Mouse (Mus musculus) ES-E14 (cell line): ENCODE data around the gene Fuca1. TPM values are rescaled to one million over a fixed set of nuclear protein-coding genes. Genes with fewer than 3 reads are reported as not detected.

Source experiments
- DNase-seq: peaks from one replicate; pipeline ENCODE4 v3.0.0-alpha.2; 2013; ENCODE audit warnings: low read depth, low spot score
- H3K27ac ChIP-seq: 2 replicates; pipeline ENCODE4 v1.5.1; 2012; ENCODE audit warnings: low read depth, mild to moderate bottlenecking, low read length, moderate library complexity, mixed read lengths; ENCODE audit not compliant: poor library complexity, insufficient read depth, severe bottlenecking
- H3K36me3 ChIP-seq: 2 replicates; pipeline ENCODE4 v1.6.1; 2012; ENCODE audit warnings: mild to moderate bottlenecking, low read length, moderate library complexity, mixed read lengths; ENCODE audit not compliant: control insufficient read depth, poor library complexity, insufficient read depth, severe bottlenecking
- H3K4me1 ChIP-seq, 2 experiments: fragments of 150-350 bp in 1 of 2; sonication (generic) in 1 of 2; 2 replicates each; pipeline ENCODE4 v1.6.1; 2012; ENCODE audit warnings: low read length in 2 of 2, mild to moderate bottlenecking in 1 of 2, mixed read lengths in 1 of 2; ENCODE audit not compliant: control insufficient read depth in 2 of 2, insufficient read depth in 2 of 2, poor library complexity in 1 of 2
- H3K4me3 ChIP-seq, 2 experiments: fragments of 150-350 bp in 1 of 2; sonication (generic) in 1 of 2; 2 replicates each; pipeline ENCODE4 v1.5.1; 2012; ENCODE audit warnings: low read length in 2 of 2, low read depth in 1 of 2, mild to moderate bottlenecking in 1 of 2, mixed read lengths in 1 of 2; ENCODE audit not compliant: insufficient read depth in 1 of 2, poor library complexity in 1 of 2, severe bottlenecking in 1 of 2
- H3K9ac ChIP-seq: 2 replicates; pipeline ENCODE4 v1.6.1; 2012; ENCODE audit warnings: low read depth, mild to moderate bottlenecking, low read length, mixed read lengths; ENCODE audit not compliant: poor library complexity, insufficient read depth, severe bottlenecking
- H3K9me3 ChIP-seq: fragments of 150-350 bp; sonication (generic); 2 replicates; pipeline ENCODE4 v1.6.1; 2012; ENCODE audit warnings: low read depth, mild to moderate bottlenecking, low read length; ENCODE audit not compliant: control insufficient read depth, insufficient read depth
- CHD2 ChIP-seq: IDR thresholded peaks from 2 replicates; pipeline ENCODE4 v1.6.1; 2014; ENCODE audit warnings: mild to moderate bottlenecking, low read depth, low read length, inconsistent platforms
- HCFC1 ChIP-seq: IDR thresholded peaks from 2 replicates; pipeline ENCODE4 v1.6.1; 2012; ENCODE audit warnings: low read length, inconsistent platforms, borderline replicate concordance; ENCODE audit not compliant: insufficient read depth
- MAFK ChIP-seq: IDR thresholded peaks from 2 replicates; pipeline ENCODE4 v1.6.1; 2014; ENCODE audit warnings: mild to moderate bottlenecking, low read depth, low read length, inconsistent platforms; ENCODE audit not compliant: insufficient read depth
- ZC3H11A ChIP-seq: IDR thresholded peaks from 2 replicates; pipeline ENCODE4 v1.6.1; 2012; ENCODE audit warnings: low read depth, mild to moderate bottlenecking, inconsistent platforms, low read length, borderline replicate concordance
- ZNF384 ChIP-seq: IDR thresholded peaks from 2 replicates; pipeline ENCODE4 v1.6.1; 2012; ENCODE audit warnings: low read depth, low read length, inconsistent platforms
- in situ Hi-C, 2 experiments: fragments of 600-800 bp; cut with MboI; formaldehyde crosslinking; loops; one replicate each; pipeline ENCODE4 v1.15.1; 2025; ENCODE audit warnings: low sequenced_read_pairs in 2 of 2, inconsistent platforms in 1 of 2; ENCODE audit not compliant: unreplicated experiment in 2 of 2
- total RNA-seq: library from RNA; depleted of rRNA; stranded (reverse); fragments of 300-350 nt; gene quantifications from 2 replicates; pipeline ENCODE4 v1.2.3, GENCODE M21; 2012

Gene Fuca1
- total RNA-seq, 1 experiment: 69.8 TPM

DNA sequence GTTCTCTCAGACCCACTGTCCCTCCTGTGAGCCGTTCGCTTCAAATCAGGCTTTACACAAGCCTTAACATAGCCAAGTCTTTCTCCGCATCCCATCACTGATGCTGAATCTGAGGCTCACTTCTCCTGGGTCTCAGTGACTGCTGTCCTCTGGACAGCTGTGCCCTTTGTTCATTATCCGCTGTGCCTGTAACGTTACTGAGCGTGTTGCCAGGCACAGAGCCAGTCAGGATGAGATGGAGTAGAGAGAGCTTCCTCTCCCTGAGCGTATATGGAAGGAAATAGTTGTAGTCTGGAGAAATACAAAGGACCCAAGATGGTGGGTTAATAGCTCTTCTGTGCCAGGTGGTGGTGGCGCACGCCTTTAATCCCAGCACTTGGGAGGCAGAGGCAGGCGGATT, 28.9 kb downstream of the Fuca1 start:
- in situ Hi-C loops: no loop called here
- Histone ChIP-seq H3K9me3 (no peaks in the 10 kb centered on the region), H3K27ac (no peak overlapping the region), H3K4me3 (no peak overlapping the region), H3K36me3 (no peaks in the 10 kb centered on the region), H3K9ac (no peak overlapping the region), H3K4me1 (peaks cover 0 to 6% of the 10 kb centered on the region in 2 experiments; a peak in 2 of 4 replicates)
- TF ChIP-seq MAFK: no peak
- DNase-seq: no peak

DNA sequence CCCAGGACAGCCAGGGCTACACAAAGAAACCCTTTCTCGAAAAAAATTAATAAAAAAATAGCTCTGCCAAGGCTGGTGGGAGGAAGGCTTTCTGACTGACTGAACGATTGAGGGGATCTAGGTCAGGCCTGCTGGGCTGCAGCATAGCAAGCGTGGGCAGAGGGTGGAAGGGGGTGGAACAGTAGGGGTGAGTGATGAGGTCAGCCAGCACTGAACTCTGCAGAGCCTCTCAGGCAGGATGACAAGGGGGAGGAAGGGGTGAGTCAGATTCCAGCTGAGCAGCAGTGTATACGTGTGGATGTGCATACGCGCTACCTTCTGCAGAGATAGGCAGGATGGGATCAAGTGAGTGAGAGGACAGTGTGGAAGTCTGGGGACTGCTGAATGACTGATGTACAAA, 29.4 kb downstream of the Fuca1 start:
- H3K36me3 ChIP-seq: no peaks in the 10 kb centered on the region; the same call in 1 of the 2 replicates
- H3K9me3 ChIP-seq: no peaks in the 10 kb centered on the region
- no peak overlapping the region for H3K9ac ChIP-seq
- no peak overlapping the region for H3K27ac ChIP-seq
- TF ChIP-seq ZC3H11A: no peak
- TF ChIP-seq HCFC1: no peak
- TF ChIP-seq ZNF384: no peak
- no peak for TF ChIP-seq CHD2
- no peak for TF ChIP-seq MAFK
- no peak overlapping the region for H3K4me3 ChIP-seq
- in situ Hi-C loops: no loop called here
- H3K4me1 ChIP-seq: peaks cover 0 to 6% of the 10 kb centered on the region in 2 experiments; a peak in 2 of 4 replicates
- DNase-seq: no peak

DNA sequence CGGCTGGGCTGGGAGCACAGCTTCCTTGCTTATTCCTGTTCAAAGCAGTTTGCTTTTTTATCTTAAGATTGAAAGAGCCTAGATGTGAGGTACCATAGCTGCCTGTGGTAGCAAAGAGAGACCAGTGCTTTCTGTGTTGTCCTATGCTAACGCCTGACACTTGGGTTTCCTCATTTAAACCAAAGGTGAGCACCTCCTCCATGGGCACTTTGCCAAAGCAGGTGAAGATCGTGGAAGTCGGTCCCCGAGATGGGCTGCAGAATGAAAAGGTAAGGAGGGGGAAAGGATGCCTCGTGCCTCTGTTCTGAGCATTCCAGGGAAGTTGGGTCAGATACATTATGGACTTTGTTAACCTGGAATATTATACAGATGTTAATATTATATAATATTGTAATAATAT, 29.8 kb downstream of the Fuca1 start:
- TF ChIP-seq CHD2 (no peak), MAFK (no peak), HCFC1 (no peak), ZNF384 (no peak), ZC3H11A (no peak)
- Histone ChIP-seq H3K27ac (no peak overlapping the region), H3K9me3 (no peaks in the 10 kb centered on the region), H3K4me3 (no peak overlapping the region), H3K4me1 (peaks cover 0 to 6% of the 10 kb centered on the region in 2 experiments; a peak in 2 of 4 replicates), H3K36me3 (no peaks in the 10 kb centered on the region; the same call in 1 of the 2 replicates), H3K9ac (no peak overlapping the region)
- in situ Hi-C loops: no loop called here
- no peak for DNase-seq

DNA sequence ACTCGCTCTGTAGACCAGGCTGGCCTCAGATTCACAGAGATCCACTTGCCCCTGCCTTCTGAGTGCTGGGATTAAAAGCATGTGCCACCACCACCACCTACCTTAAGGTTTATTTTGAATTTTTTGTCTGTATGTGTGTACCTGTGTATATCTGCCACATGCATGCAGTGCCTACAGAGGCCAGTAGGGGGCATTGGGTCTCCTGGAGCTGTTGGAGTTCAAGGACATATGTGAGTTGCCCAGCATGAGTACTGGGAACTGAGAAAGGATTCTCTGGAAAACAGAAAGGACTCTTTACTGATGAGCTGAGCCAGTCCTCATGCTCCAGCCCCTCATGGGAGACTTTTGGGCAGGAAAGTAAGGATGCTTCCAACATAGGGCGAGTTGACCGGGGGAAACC, 31.0 kb downstream of the Fuca1 start:
- H3K27ac ChIP-seq: no peak overlapping the region
- H3K9ac ChIP-seq: no peak overlapping the region
- no peak overlapping the region for H3K4me3 ChIP-seq
- in situ Hi-C loops: no loop called here
- H3K36me3 ChIP-seq: no peaks in the 10 kb centered on the region; the same call in 1 of the 2 replicates
- no peak for DNase-seq
- H3K4me1 ChIP-seq: peaks cover 0 to 6% of the 10 kb centered on the region in 2 experiments; a peak in 2 of 4 replicates
- no peaks in the 10 kb centered on the region for H3K9me3 ChIP-seq
- TF ChIP-seq CHD2: no peak
- no peak for TF ChIP-seq MAFK
- TF ChIP-seq ZC3H11A: no peak
- no peak for TF ChIP-seq HCFC1
- TF ChIP-seq ZNF384: no peak

DNA sequence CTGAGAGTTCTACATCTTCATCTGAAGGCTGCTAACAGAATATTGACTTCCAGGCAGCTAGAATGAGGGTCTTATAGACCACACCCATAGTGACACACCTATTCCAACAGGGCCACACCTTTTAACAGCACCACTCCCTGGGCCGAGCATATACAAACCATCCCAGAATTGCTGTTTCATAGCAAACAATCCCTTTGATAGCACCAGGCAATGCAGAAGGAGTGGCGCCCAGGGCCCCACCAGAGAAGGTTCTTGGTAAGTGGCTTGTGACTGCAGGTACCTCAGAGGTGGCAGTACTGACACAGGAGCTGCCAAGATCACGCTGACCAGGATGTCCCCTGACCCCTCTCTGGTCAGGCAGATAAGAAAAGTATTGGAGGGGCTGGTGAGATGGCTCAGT, 32.6 kb downstream of the Fuca1 start:
- Histone ChIP-seq H3K9ac (no peak overlapping the region), H3K4me3 (no peak overlapping the region), H3K27ac (no peak overlapping the region), H3K9me3 (no peaks in the 10 kb centered on the region), H3K36me3 (peaks cover 1% of the 10 kb centered on the region; the same call in 1 of the 2 replicates), H3K4me1 (peaks cover 0 to 11% of the 10 kb centered on the region in 2 experiments; a peak in 2 of 4 replicates)
- in situ Hi-C loops: no loop called here
- TF ChIP-seq ZNF384 (no peak), MAFK (no peak), HCFC1 (no peak)
- no peak for DNase-seq
